Mouse (Mus musculus) CH12.LX (cell line): ENCODE data around the gene Zkscan14. TPM values are rescaled to one million over a fixed set of nuclear protein-coding genes. Genes with fewer than 3 reads are reported as not detected.
A peak's percentile ranks its signal among the peaks of the same experiment; 100 is the strongest.

Experiments
- DNase-seq: peaks from one replicate; pipeline ENCODE4 v3.0.0-alpha.2; 2013; ENCODE audit errors: extremely low read depth
- H3K27ac ChIP-seq: 2 replicates; pipeline ENCODE4 v1.5.1; 2012; ENCODE audit warnings: low read depth, mild to moderate bottlenecking, control low read depth, moderate library complexity; ENCODE audit not compliant: insufficient read depth
- H3K27me3 ChIP-seq: replicated peaks from 2 replicates; pipeline ENCODE3; 2012; ENCODE audit warnings: inconsistent platforms
- H3K36me3 ChIP-seq, 2 experiments: replicated peaks in 1 of 2; 2 replicates each; pipeline versions ENCODE3 to v1.6.1; 2012; ENCODE audit warnings: inconsistent platforms in 1 of 2, low read length in 1 of 2, mild to moderate bottlenecking in 1 of 2, mixed read lengths in 1 of 2, moderate library complexity in 1 of 2; ENCODE audit not compliant: control insufficient read depth in 1 of 2, insufficient read depth in 1 of 2
- H3K4me1 ChIP-seq, 2 experiments: 2 replicates each; pipeline ENCODE4 v1.6.1; 2012; ENCODE audit warnings: inconsistent platforms in 1 of 2, moderate library complexity in 1 of 2; ENCODE audit not compliant: insufficient read depth in 2 of 2, control insufficient read depth in 1 of 2
- H3K4me2 ChIP-seq: 2 replicates; pipeline ENCODE4 v1.6.1; 2012; ENCODE audit warnings: low read depth, mild to moderate bottlenecking, control low read depth; ENCODE audit not compliant: poor library complexity, insufficient read depth, severe bottlenecking
- H3K4me3 ChIP-seq, 3 experiments: fragments of 150-350 bp in 1 of 3; sonication (generic) in 1 of 3; replicated peaks in 1 of 3; 2 replicates each; pipeline versions ENCODE3 to v1.5.1; 2011 to 2012; ENCODE audit warnings: low read depth in 2 of 3, low read length in 2 of 3, mild to moderate bottlenecking in 2 of 3, moderate library complexity in 2 of 3, control low read depth in 1 of 3, improper control_type of control experiment in 1 of 3, inconsistent platforms in 1 of 3, mixed read lengths in 1 of 3; ENCODE audit not compliant: poor library complexity in 1 of 3
- H3K79me2 ChIP-seq: replicated peaks from 2 replicates; pipeline ENCODE4 v1.6.1; 2012; ENCODE audit warnings: mild to moderate bottlenecking, moderate library complexity; ENCODE audit not compliant: control insufficient read depth, poor library complexity, insufficient read depth, severe bottlenecking; ENCODE audit errors: extremely low read depth
- H3K9ac ChIP-seq: 2 replicates; pipeline ENCODE4 v1.6.1; 2012; ENCODE audit warnings: low read depth, mild to moderate bottlenecking, control low read depth, moderate library complexity; ENCODE audit not compliant: insufficient read depth
- H3K9me3 ChIP-seq: replicated peaks from 2 replicates; pipeline ENCODE3; 2012; ENCODE audit warnings: low read length, inconsistent platforms, mixed read lengths
- BHLHE40 ChIP-seq: IDR thresholded peaks from 2 replicates; pipeline ENCODE4 v1.6.1; 2011; ENCODE audit warnings: mild to moderate bottlenecking, low read depth, low read length, improper control_type of control experiment
- CTCF ChIP-seq, 2 experiments: IDR thresholded peaks in 1 of 2; conservative IDR thresholded peaks in 1 of 2; 2 replicates each; pipeline ENCODE4 v1.5.1; 2011 to 2012; ENCODE audit warnings: low read depth in 2 of 2, low read length in 2 of 2, improper control_type of control experiment in 1 of 2, inconsistent platforms in 1 of 2, mild to moderate bottlenecking in 1 of 2, moderate library complexity in 1 of 2
- E2F4 ChIP-seq: IDR thresholded peaks from 2 replicates; pipeline ENCODE4 v1.6.1; 2011; ENCODE audit warnings: low read depth, low read length, improper control_type of control experiment; ENCODE audit not compliant: insufficient replicate concordance
- GABPA ChIP-seq: IDR thresholded peaks from 2 replicates; pipeline ENCODE4 v1.6.1; 2012; ENCODE audit warnings: low read depth, low read length, improper control_type of control experiment, inconsistent platforms; ENCODE audit not compliant: insufficient replicate concordance
- IRF4 ChIP-seq: IDR thresholded peaks from 2 replicates; pipeline ENCODE4 v1.6.1; 2014; ENCODE audit warnings: low read depth, mild to moderate bottlenecking, inconsistent platforms, low read length, improper control_type of control experiment
- JUN ChIP-seq: IDR thresholded peaks from 2 replicates; pipeline ENCODE4 v1.6.1; 2011; ENCODE audit warnings: low read depth, mild to moderate bottlenecking, low read length, improper control_type of control experiment, moderate library complexity; ENCODE audit not compliant: insufficient read depth
- JUND ChIP-seq: conservative IDR thresholded peaks from 2 replicates; pipeline ENCODE4 v1.6.1; 2011; ENCODE audit warnings: low read depth, low read length, improper control_type of control experiment
- KAT2A ChIP-seq: IDR thresholded peaks from 2 replicates; pipeline ENCODE4 v1.6.1; 2012; ENCODE audit warnings: low read length, improper control_type of control experiment, inconsistent platforms; ENCODE audit not compliant: insufficient replicate concordance
- MAFK ChIP-seq: IDR thresholded peaks from 2 replicates; pipeline ENCODE4 v1.6.1; 2011; ENCODE audit warnings: low read length, improper control_type of control experiment; ENCODE audit not compliant: insufficient replicate concordance
- MAZ ChIP-seq: IDR thresholded peaks from 2 replicates; pipeline ENCODE4 v1.6.1; 2012; ENCODE audit warnings: low read depth, mild to moderate bottlenecking, inconsistent platforms, low read length, improper control_type of control experiment, moderate library complexity
- NRF1 ChIP-seq: IDR thresholded peaks from 2 replicates; pipeline ENCODE4 v1.6.1; 2014; ENCODE audit warnings: low read depth, mild to moderate bottlenecking, inconsistent platforms, low read length, improper control_type of control experiment, moderate library complexity
- RAD21 ChIP-seq: IDR thresholded peaks from 2 replicates; pipeline ENCODE4 v1.6.1; 2011; ENCODE audit warnings: low read depth, mild to moderate bottlenecking, low read length, improper control_type of control experiment, moderate library complexity
- RCOR1 ChIP-seq: conservative IDR thresholded peaks from 2 replicates; pipeline ENCODE4 v1.6.1; 2012; ENCODE audit warnings: low read depth, mild to moderate bottlenecking, inconsistent platforms, low read length, improper control_type of control experiment
- SIN3A ChIP-seq: IDR thresholded peaks from 2 replicates; pipeline ENCODE4 v1.6.1; 2012; ENCODE audit warnings: low read length, improper control_type of control experiment, inconsistent platforms
- ZC3H11A ChIP-seq: IDR thresholded peaks from 2 replicates; pipeline ENCODE4 v1.6.1; 2012; ENCODE audit warnings: low read depth, mild to moderate bottlenecking, inconsistent platforms, low read length, improper control_type of control experiment
- ZKSCAN1 ChIP-seq: IDR thresholded peaks from 2 replicates; pipeline ENCODE4 v1.6.1; 2012; ENCODE audit warnings: low read depth, inconsistent platforms, low read length, improper control_type of control experiment, borderline replicate concordance
- ZMIZ1 ChIP-seq: IDR thresholded peaks from 2 replicates; pipeline ENCODE4 v1.6.1; 2012; ENCODE audit warnings: low read depth, mild to moderate bottlenecking, inconsistent platforms, low read length, improper control_type of control experiment
- dilution Hi-C: fragments of 300-500 bp; cut with MboI; formaldehyde crosslinking; loops from 2 replicates; pipeline ENCODE4 v1.14.3; 2020; ENCODE audit warnings: low sequenced_read_pairs; ENCODE audit not compliant: extremely low pct_unique_long_range_greater_than_20kb, extremely low pct_ligation_motif_present
- in situ Hi-C: fragments of 300-500 bp; cut with MboI; formaldehyde crosslinking; loops from 3 replicates; pipeline ENCODE4 v1.14.3; 2019; ENCODE audit warnings: low sequenced_read_pairs, low pct_ligation_motif_present, low pct_unique_long_range_greater_than_20kb, mixed read lengths
- polyA plus RNA-seq: library from polyadenylated mRNA; unstranded; fragments of >175 nt; gene quantifications from 2 replicates; pipeline ENCODE4 v1.2.1, GENCODE M21; 2012; ENCODE audit warnings: low read depth; ENCODE audit not compliant: insufficient read length
- total RNA-seq, 2 experiments: library from RNA; depleted of rRNA; stranded (reverse); fragments of 300-350 nt in 1 of 2; fragments of >200 nt in 1 of 2; gene quantifications; 2 replicates each; pipeline ENCODE4 v1.2.3; 2012 to 2014

Zkscan14 gene
- total and polyA plus RNA-seq, 3 experiments: 10.1 to 12.1 (median 10.7) TPM

- Histone ChIP-seq H3K27me3 (no peaks in the 10 kb centered on the region), H3K4me2 (no peak overlapping the region), H3K36me3 (peaks cover 19 to 21% of the 10 kb centered on the region in 2 experiments), H3K4me3 (no peak overlapping the region), H3K27ac (no peak overlapping the region), H3K79me2 (peaks cover 20% of the 10 kb centered on the region), H3K9ac (no peak overlapping the region), H3K4me1 (peaks cover 6 to 41% of the 10 kb centered on the region in 2 experiments; a peak in 3 of 4 replicates), H3K9me3 (no peaks in the 10 kb centered on the region)
- dilution Hi-C loops: no loop called here
- in situ Hi-C loops: no loop called here
- no peak for DNase-seq
- TF ChIP-seq GABPA (no peak), CTCF (conservative IDR thresholded peaks at IDR 0.05 in 1 of 2, IDR thresholded peaks at IDR 0.05 in 1 of 2; ENCODE audit: low read depth in 2 of 2, low read length in 2 of 2) (peak in 1 of 2 experiments; percentile 30; a peak in 2 of 4 replicates), JUN (no peak)
Observed at GRCm38 (mm10) chr5:145202446-145202845, 778 bp upstream of the Zkscan14 start.

DNA sequence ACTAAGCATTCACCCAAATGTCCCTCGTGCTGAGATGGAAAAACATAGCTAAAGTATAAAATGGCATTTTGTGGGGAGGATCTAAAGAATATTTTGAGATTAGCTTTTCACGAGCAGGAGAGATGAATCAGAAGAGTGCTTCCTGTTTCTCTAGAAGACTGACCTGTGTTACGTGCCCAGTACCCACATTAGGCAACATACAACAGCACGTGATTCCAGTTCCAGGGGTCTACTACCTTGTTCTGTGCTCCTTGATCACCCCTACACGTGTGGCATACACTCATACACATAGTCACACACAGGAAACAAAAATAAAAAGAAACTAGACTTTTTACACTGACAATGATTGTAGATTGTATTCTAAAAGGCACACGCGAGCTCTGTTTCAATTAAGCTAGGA is 1.3 kb downstream of the Zkscan14 start:
- Histone ChIP-seq H3K9me3 (no peaks in the 10 kb centered on the region), H3K9ac (peak overlapping the region; percentile 74), H3K4me1 (peaks cover 6 to 34% of the 10 kb centered on the region in 2 experiments; a peak in 3 of 4 replicates), H3K4me3 (peak overlapping the region; percentile 90 to 94 (median 92)), H3K27ac (no peak overlapping the region), H3K4me2 (peak overlapping the region; percentile 91), H3K79me2 (peaks cover 20% of the 10 kb centered on the region), H3K27me3 (no peaks in the 10 kb centered on the region), H3K36me3 (peaks cover 26 to 32% of the 10 kb centered on the region in 2 experiments)
- no peak for DNase-seq
- dilution Hi-C loops (no loop called here), in situ Hi-C loops (no loop called here)
- TF ChIP-seq JUND (no peak), NRF1 (no peak), MAFK (no peak), SIN3A (peak; percentile 33; the same call in 1 of the 2 replicates), RAD21 (no peak), RCOR1 (no peak), BHLHE40 (peak; percentile 82), MAZ (no peak), KAT2A (no peak), ZKSCAN1 (no peak), IRF4 (no peak), ZC3H11A (no peak), ZMIZ1 (no peak), E2F4 (no peak)
